26 mouse cellular contexts compared by ENCODE assay signal in genomic region chr8:45233256-45233655, GRCm38 (mm10). TPM values are rescaled to one million over a fixed set of nuclear protein-coding genes. Genes with fewer than 3 reads are reported as not detected.
"Had no signal": no experiment of that assay in that cellular context is flagged by ENCODE, and none has a peak within 500 bp of the region (broad histone marks: within the 10 kb centered on the region; RNA-seq: fewer than 3 reads in every experiment).

No protein-coding gene starts in this region.

- H3K9ac ChIP-seq: liver, postnatal 0 days; lung, embryonic 15.5 days; midbrain, embryonic 12.5 days; neural tube, embryonic 13.5 days; neural tube, embryonic 15.5 days had no signal

- H3K27ac ChIP-seq: lung, embryonic 15.5 days; midbrain, embryonic 10.5 days; midbrain, embryonic 12.5 days; neural tube, embryonic 13.5 days; neural tube, embryonic 15.5 days had no signal

- H3K4me1 ChIP-seq: megakaryocyte, embryonic 14.5 days had no signal

- H3K27me3 ChIP-seq: lung, embryonic 15.5 days; megakaryocyte, embryonic 14.5 days; midbrain, embryonic 12.5 days; neural tube, embryonic 13.5 days; neural tube, embryonic 15.5 days had no signal

- DNase-seq: liver, postnatal 0 days; lung, adult 2 months; lung, postnatal 4 days; midbrain, embryonic 14.5 days; retina, postnatal 1 day; right cerebral cortex, adult 18-20 months; right cerebral cortex, postnatal 25 days; right cerebral cortex, postnatal 4 days; spleen, adult 18-20 months; thymus, adult 18-20 months; thymus, postnatal 14 days; thymus, postnatal 4 days had no signal

- H3K9me3 ChIP-seq: lung, embryonic 15.5 days; megakaryocyte, embryonic 14.5 days; midbrain, embryonic 10.5 days; midbrain, embryonic 12.5 days; neural tube, embryonic 13.5 days; neural tube, embryonic 15.5 days had no signal

- H3K36me3 ChIP-seq: lung, embryonic 15.5 days; midbrain, embryonic 10.5 days; midbrain, embryonic 12.5 days; neural tube, embryonic 13.5 days; neural tube, embryonic 15.5 days had no signal

- H3K4me3 ChIP-seq: lung, embryonic 15.5 days; megakaryocyte, embryonic 14.5 days; midbrain, embryonic 10.5 days; midbrain, embryonic 12.5 days; myocyte; neural tube, embryonic 13.5 days; neural tube, embryonic 15.5 days had no signal

RNA-seq across cellular contexts. Expression of gene F11, which starts 28.6 kb away (rescaled TPM):
- polyA plus RNA-seq: lung, embryonic 15.5 days; lung, postnatal 0 days; midbrain, embryonic 10.5 days; midbrain, embryonic 12.5 days; midbrain, embryonic 16.5 days; myocyte; neural tube, embryonic 11.5 days; neural tube, embryonic 13.5 days; neural tube, embryonic 15.5 days; small intestine, adult 2 months; stomach, embryonic 14.5 days; thymus, postnatal 0 days; urinary bladder, adult 2 months had no signal
